Mouse (Mus musculus) cerebellum, adult 9-10 months (tissue): Measurements from ENCODE around the gene Afg1l.

Experiments used
- DNase-seq: peaks from one replicate; pipeline ENCODE4 v3.0.0; 2022

The Afg1l gene

DNA sequence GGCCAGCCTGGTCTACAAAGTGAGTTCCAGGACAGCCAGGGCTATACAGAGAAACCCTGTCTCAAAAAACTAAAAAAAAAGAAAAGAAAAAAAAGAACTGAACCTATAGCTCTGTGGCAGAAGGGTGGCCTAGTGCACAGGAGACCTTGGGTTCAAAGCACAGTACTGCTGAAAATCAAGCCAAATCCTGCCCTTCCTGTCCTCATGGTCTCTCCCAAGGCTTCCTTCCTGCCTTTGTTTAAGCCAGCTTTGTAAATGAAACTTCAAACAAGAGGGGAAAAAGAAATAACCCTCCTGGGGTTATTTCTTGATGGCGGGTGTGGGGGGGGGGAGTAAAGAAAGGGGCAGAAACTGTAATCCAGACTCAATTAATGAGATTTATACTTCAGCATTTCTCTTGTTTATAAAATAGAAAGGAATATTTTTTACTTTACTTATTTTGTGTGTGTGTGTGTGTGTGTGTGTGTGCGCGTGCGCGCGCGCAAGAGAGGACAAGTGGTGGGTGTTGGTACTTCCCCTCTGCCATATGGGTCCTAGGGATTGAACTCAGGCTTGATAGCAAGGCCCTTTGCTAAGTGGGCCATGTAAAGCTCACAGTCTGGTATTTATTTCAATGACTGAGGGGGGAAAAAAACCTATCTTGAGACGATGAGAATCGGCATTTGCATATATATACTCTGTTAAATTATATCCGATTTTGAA is 1.4 kb downstream of the Afg1l start:
- DNase-seq = no peak

DNA sequence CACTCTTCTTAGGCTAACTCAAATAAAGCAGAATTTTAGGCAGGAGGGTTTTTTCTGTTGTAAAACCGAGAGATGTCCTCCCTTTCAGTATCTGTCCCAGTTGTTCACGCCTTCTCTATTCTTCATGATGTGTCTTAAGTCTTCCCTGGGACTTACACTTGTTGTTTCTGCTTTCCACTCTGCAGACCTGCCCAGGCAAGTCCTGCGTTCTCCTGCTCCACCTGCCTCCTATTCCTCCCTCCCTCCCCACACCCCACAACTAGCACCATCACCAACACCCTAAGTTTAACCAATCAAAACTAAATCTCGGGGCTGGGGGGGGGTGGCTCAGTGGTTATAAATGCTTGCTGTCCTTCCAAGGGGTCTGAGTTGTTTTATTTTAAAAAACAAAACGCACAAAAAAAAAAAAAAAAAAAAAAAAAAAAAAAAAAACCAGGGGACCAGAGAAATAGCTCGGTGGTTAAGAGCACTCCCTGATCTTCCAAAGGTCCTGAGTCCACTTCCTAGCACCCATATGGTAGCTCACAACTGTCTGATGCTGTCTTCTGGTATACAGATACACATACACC is 3.3 kb downstream of the Afg1l start:
- no peak for DNase-seq

- DNase-seq = no peak
Measured at GRCm38 (mm10) chr10:42464805-42465204, 13.6 kb downstream of the Afg1l start.

- DNase-seq = no peak
Measured at GRCm38 (mm10) chr10:42464224-42464623, 14.1 kb downstream of the Afg1l start.

DNA sequence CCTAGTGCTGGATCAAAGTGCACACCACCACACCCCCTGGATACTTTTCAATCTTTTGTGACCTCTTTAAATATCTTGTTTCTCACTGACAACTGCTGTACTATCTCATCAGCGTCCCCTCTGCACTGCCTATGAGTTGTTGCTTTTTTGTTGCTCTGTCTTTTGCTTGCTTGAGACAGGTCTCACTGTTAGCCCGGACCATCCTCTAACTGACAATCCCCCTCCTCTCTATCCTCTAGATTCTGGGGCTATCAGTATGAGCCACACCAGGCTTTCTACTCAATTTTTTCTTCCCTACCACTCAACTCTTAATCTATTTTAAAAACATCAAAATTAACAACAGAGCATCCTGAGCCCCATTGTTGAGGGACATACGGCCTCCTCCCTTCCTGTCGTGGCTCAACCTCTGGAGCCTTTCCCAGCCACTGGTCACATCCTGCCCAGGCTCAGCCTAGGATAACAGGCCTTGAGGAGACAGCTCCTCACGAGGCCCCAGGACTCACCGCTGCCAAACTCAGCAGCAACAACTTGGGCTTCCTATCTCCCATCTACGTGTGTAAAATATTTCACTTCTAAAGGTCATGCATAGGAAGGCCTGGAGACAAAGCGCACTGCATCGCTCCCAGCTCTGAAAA is 20.7 kb downstream of the Afg1l start:
- no peak for DNase-seq

GRCm38 (mm10) chr10:42455981-42456380 is 22.4 kb downstream of the Afg1l start:
- no peak for DNase-seq

- DNase-seq = no peak
Measured at GRCm38 (mm10) chr10:42454690-42455089, 23.7 kb downstream of the Afg1l start.

- DNase-seq = no peak
Measured at GRCm38 (mm10) chr10:42454266-42454665, 24.1 kb downstream of the Afg1l start.

DNA sequence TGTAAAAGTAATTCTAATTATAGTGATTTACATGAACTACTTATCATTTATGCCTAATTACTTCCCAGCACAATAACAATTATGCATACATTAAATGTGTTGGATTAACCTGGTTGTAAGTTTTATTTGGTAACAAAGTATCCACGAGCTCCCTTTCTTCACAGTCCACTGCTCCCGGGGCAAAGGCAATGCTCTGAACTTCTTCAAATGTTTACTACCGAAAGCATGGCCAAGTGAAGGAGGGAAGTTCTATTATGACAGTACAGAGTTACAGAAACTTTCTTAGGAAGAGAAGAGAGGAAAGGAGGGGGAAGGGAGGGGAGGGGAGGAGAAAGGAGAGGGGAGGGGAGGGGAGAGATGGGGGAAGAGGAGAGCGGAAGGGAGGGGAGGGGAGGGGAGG is 28.7 kb downstream of the Afg1l start:
- no peak for DNase-seq

DNA sequence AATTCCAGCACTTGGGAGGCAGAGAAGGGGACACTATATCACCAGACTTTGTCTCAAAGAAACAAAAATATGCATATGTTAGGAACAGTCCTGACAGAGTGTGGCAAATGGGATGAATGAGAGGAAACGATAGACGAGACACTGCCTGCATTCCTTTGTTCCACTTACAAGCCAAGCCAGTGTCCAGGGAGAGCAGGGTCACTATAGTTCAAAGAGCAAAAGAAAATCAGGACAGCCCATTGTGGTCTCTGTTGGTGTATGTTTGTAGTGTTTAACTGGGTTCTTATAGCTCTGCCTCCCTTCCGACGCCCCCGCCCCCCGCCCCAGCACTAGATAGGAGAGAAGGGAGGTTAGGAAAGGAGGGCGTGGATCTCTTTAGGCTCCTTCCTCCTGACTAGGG is 30.0 kb downstream of the Afg1l start:
- DNase-seq = no peak

- no peak for DNase-seq
Measured at GRCm38 (mm10) chr10:42446145-42446544, 32.2 kb downstream of the Afg1l start.

GRCm38 (mm10) chr10:42436842-42437805 is 41.2 kb downstream of the Afg1l start:
- no peak for DNase-seq

- DNase-seq = no peak
Measured at GRCm38 (mm10) chr10:42417530-42418174, 60.7 kb downstream of the Afg1l start.

GRCm38 (mm10) chr10:42415821-42416470 is 62.4 kb downstream of the Afg1l start:
- DNase-seq = no peak

DNA sequence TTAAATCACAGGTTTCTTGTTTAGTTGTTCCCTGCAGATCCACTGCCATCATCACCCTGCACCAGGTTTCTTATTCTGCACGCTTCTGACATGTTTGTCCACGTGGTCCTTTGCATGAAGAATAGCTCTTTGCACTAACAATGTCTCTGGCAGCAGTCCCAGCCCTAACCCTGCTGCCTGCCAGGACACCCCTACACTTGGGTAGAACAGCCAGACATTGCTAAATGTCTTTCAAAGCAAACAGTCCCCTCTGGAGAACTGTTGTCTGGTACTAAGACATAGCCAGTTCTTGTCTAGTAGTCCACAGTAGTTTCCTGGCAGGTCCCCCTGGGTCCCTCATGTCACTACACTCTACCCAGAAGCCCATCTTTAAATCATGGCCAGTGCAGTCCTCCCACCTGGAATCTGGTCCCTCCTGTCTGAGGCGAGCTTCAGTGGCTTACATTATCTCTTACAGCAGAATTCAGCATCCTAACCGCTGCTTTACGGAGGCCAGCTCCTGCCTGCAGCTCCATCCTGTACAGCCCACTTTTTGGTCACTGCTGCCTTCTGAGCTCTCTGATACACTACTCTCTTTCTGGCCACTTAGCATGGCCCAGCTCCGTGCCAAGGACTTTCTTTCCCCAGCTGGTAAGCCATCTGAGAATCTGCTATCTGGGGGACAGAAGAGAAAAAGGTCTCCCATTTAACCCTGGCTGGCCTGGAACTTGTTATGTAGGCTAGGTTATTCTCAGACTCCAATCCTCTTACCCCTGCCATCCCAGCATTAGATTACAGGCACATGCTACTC is 67.4 kb downstream of the Afg1l start:
- DNase-seq = no peak

GRCm38 (mm10) chr10:42390436-42390835 is 87.9 kb downstream of the Afg1l start:
- no peak for DNase-seq

GRCm38 (mm10) chr10:42388181-42388580 is 90.2 kb downstream of the Afg1l start:
- DNase-seq = no peak

DNA sequence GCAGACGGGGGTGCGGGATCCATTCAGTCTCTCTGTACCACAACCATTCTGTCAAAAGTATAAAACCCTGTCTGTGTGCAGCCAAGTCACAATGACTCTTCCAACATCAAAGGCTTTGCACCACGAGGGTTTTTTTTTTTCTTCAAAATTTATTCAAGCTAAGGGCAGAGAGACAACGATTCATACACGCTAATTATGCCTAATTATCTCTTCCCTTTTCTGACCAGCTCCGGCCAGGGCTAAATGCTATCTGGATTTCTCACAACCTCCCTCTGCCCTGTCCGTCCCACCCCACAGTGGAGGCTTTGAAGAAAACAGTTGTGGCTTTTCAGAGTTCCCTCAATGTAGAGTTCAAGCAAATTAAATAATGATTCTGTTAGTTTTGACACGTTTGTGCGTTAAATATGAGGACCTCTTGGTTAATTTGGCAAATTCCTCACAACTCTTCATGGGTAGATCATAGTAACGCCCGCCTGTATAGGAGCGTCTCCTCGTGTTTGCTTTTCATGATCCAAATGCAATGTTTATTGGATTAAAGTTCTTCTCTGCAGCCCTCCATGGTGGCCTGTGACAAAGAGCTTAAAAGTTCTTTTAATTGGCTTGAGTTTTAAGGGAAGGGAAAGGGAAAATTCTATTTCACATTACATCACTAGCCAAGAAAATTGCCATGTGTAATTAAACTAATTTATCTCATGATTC is 93.3 kb downstream of the Afg1l start:
- DNase-seq = no peak

DNA sequence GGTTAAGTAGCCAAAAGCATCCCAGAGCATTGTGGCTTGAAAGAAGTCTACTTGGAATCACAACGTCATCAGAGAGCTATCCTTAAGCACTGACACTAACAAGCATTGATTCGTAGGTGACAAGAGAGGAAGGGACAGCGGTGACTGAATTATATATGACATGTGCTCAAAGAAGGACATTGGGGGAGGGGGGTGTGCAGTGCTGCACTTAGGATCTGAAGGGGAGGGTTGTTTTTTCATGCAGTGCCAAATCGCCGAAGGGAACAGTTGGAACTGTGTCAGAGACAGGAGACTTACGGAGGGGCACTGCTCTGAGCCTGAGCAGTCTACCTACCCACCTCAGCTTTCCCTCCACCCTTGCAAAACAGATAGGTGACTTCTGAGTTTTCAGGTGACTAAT is 94.7 kb downstream of the Afg1l start:
- DNase-seq = no peak

DNA sequence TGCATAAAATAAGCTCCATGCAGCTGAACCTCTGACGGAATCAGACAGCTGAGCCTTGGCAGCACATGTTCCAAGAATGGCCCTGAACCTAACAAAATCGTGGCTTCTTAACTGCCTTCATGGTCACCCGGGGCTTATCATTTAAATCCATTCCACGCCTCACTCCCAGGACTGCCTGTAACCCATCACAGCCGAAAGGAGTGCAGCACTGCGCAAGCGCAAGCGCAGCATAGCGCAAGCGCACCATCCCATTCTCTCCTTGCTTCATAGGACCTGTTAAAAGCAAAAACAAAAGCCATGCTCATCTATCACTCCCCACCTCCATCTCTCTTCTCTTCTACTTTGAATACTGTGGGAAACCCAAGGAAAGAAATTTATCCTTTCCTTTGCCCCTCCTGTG is 114.1 kb downstream of the Afg1l start:
- no peak for DNase-seq

DNA sequence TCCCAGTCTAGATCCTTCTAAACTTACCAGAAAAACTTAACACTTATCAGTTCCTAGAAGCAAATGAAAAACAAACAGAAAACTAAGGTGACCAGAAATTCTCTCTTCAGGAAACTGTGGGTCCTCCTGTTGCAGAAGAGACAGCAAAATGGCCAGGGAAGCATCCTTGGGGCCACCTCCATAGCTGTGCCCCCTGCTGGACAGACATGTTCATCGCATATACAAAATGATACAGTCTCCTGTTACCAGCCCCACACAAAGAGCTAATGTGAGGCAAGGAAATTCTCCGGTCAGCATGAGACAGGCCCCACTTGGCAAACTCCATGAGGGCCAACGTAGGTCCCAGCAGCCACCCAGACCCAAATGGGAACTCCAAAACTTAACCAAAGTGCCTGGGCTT is 122.4 kb downstream of the Afg1l start:
- DNase-seq = no peak
